ENCODE assay signal across 8 mouse cellular contexts in genomic region chr11:120643601-120643987, GRCm38 (mm10). TPM values are rescaled to one million over a fixed set of nuclear protein-coding genes. Genes with fewer than 3 reads are reported as not detected.
A peak's percentile ranks its signal among the peaks of the same experiment; 100 is the strongest.
DNase-seq lines count a peak whose midpoint lies in the region; ATAC-seq lines count a peak whose summit lies in the region.

Pycr1 (minus strand) TSS chr11:120643769.

- no peaks in the 10 kb centered on the region for H3K36me3 ChIP-seq in heart, embryonic 14.5 days (ENCODE audit: control insufficient read depth, insufficient read depth, low read length)
- no peaks in the 10 kb centered on the region for H3K36me3 ChIP-seq in liver, embryonic 13.5 days
- no peaks in the 10 kb centered on the region for H3K36me3 ChIP-seq in stomach, embryonic 16.5 days (ENCODE audit: control insufficient read depth, insufficient read depth, low read length)

- H3K9me3 ChIP-seq in heart, embryonic 14.5 days (ENCODE audit: control insufficient read depth, low read length) = no peaks in the 10 kb centered on the region
- no peaks in the 10 kb centered on the region for H3K9me3 ChIP-seq in liver, embryonic 13.5 days (replicated peaks)
- H3K9me3 ChIP-seq in stomach, embryonic 16.5 days (replicated peaks; ENCODE audit: control insufficient read depth, low read length) = no peaks in the 10 kb centered on the region

- peak; percentile 94 for ATAC-seq in erythroid progenitor cell, adult 5-6 weeks (replicated peaks; ENCODE audit: low FRiP score, poor library complexity, severe bottlenecking)
- peak; percentile 96 for ATAC-seq in heart, embryonic 14.5 days (ENCODE audit: insufficient number of reproducible peaks, insufficient read depth, low FRiP score, low read depth)
- peak; percentile 99 for ATAC-seq in liver, embryonic 13.5 days (ENCODE audit: low read depth)
- peak; percentile 100 for ATAC-seq in stomach, embryonic 16.5 days (ENCODE audit: insufficient read depth, low FRiP score)

- peak; percentile 93 for DNase-seq in CD4-positive helper T cell, adult 2 months (ENCODE audit: low read depth, low spot score)
- peak; percentile 84 for DNase-seq in brain, embryonic 18.5 days (ENCODE audit: low read depth, low spot score)
- DNase-seq in kidney, postnatal 14 days = peak; percentile 95
- peak; percentile 96 for DNase-seq in liver, embryonic 13.5 days
- DNase-seq in neural tube, embryonic 10.5 days (ENCODE audit: extremely low spot score, low spot score) = peak; percentile 96

- H3K9ac ChIP-seq in heart, embryonic 14.5 days (ENCODE audit: low read length) = peak within 1 kb of the TSS; percentile 78
- H3K9ac ChIP-seq in liver, embryonic 13.5 days = peak within 1 kb of the TSS; percentile 74
- H3K9ac ChIP-seq in stomach, embryonic 16.5 days (ENCODE audit: low read length) = peak within 1 kb of the TSS; percentile 77

- peak within 1 kb of the TSS; percentile 91 for H3K4me2 ChIP-seq in heart, embryonic 14.5 days (ENCODE audit: low read length)
- H3K4me2 ChIP-seq in liver, embryonic 13.5 days = peak within 1 kb of the TSS; percentile 88
- H3K4me2 ChIP-seq in stomach, embryonic 16.5 days (ENCODE audit: low read depth, low read length) = peak within 1 kb of the TSS; percentile 92

- WGBS in heart, embryonic 14.5 days = 1% methylated on average over 15 of the region's 15 CpGs
- WGBS in liver, embryonic 13.5 days (ENCODE audit: insufficient replicate concordance) = under 1% methylated on average over 15 of the region's 15 CpGs
- under 1% methylated on average over 15 of the region's 15 CpGs for WGBS in stomach, embryonic 16.5 days

- no peak within 1 kb of the TSS; a peak in 1 of 4 replicates for H3K27ac ChIP-seq in heart, embryonic 14.5 days (replicated peaks in 1 of 2; ENCODE audit: control insufficient read depth in 1 of 2, insufficient read depth in 1 of 2, low read depth in 2 of 2, low read length in 2 of 2)
- H3K27ac ChIP-seq in liver, embryonic 13.5 days = peak within 1 kb of the TSS; percentile 31; the same call in 1 of the 2 replicates
- peak within 1 kb of the TSS; percentile 47; the same call in 1 of the 2 replicates for H3K27ac ChIP-seq in stomach, embryonic 16.5 days (ENCODE audit: low read length)

- peaks cover 13 to 17% of the 10 kb centered on the region in 2 experiments for H3K4me1 ChIP-seq in heart, embryonic 14.5 days (ENCODE audit: control insufficient read depth in 2 of 2, insufficient read depth in 2 of 2, low read length in 2 of 2)
- H3K4me1 ChIP-seq in liver, embryonic 13.5 days (replicated peaks) = peaks cover 35% of the 10 kb centered on the region
- H3K4me1 ChIP-seq in stomach, embryonic 16.5 days (ENCODE audit: control insufficient read depth, insufficient read depth, low read length) = peaks cover 12% of the 10 kb centered on the region

- H3K4me3 ChIP-seq in heart, embryonic 14.5 days (ENCODE audit: control insufficient read depth in 1 of 2, insufficient read depth in 1 of 2, low read depth in 1 of 2, low read length in 2 of 2) = peak within 1 kb of the TSS; percentile 52
- peak within 1 kb of the TSS; percentile 52 for H3K4me3 ChIP-seq in liver, embryonic 13.5 days (replicated peaks)
- H3K4me3 ChIP-seq in stomach, embryonic 16.5 days (replicated peaks; ENCODE audit: low read length) = peak within 1 kb of the TSS; percentile 60

- H3K27me3 ChIP-seq in heart, embryonic 14.5 days (ENCODE audit: control insufficient read depth, insufficient read depth, low read length) = no peaks in the 10 kb centered on the region
- peaks cover 42% of the 10 kb centered on the region for H3K27me3 ChIP-seq in liver, embryonic 13.5 days
- no peaks in the 10 kb centered on the region; the same call in 1 of the 2 replicates for H3K27me3 ChIP-seq in stomach, embryonic 16.5 days (ENCODE audit: control insufficient read depth, insufficient read depth, low read length)

RNA-seq across cellular contexts. Expression of gene Pycr1, which starts in this region (rescaled TPM):
- total RNA-seq in erythroid progenitor cell, adult 5-6 weeks (2015; ENCODE audit: low replicate concordance) = 2.1 TPM in 1 of 2 replicates, not detected in the other
- total RNA-seq in erythroid progenitor cell, adult 5-6 weeks (2017; ENCODE audit: low replicate concordance) = 1.1 TPM in 1 of 2 replicates, not detected in the other
- 17.1 and 22.3 TPM in 2 replicates for polyA plus RNA-seq in heart, embryonic 14.5 days (2014; fragmentation: Nextera tagmentation; extraction: Ambion mirVana)
- 6.0 and 6.9 TPM in 2 replicates for polyA plus RNA-seq in liver, embryonic 13.5 days (2015; fragmentation: Nextera tagmentation; extraction: Ambion mirVana)
- 37.8 and 38.0 TPM in 2 replicates for polyA plus RNA-seq in stomach, embryonic 16.5 days (2015; fragmentation: Nextera tagmentation; extraction: Ambion mirVana)

Comparison
In these comparisons a context has a peak if more than half of its experiments do, and no peak if none do; other contexts are left out.
1. H3K27ac ChIP-seq: peak in liver, embryonic 13.5 days (single experiment) and stomach, embryonic 16.5 days (single experiment); none in heart, embryonic 14.5 days (0 of 2).
2. Peak in every context shown above with its lines, with median percentiles within 50 percentile points of each other: DNase-seq, ATAC-seq, H3K4me2 ChIP-seq, H3K4me3 ChIP-seq and H3K9ac ChIP-seq.